Mouse (Mus musculus) small intestine, adult 2 months (tissue): ENCODE results near the gene Atf5. TPM values are rescaled to one million over a fixed set of nuclear protein-coding genes. Genes with fewer than 3 reads are reported as not detected.
A peak's percentile ranks its signal among the peaks of the same experiment; 100 is the strongest.

Experiments used
- H3K27ac ChIP-seq: fragments of 200-500 bp; 2 replicates; pipeline ENCODE4 v1.5.1; 2012; ENCODE audit warnings: low read depth, low read length, control low read depth, inconsistent platforms; ENCODE audit not compliant: insufficient read depth
- H3K27me3 ChIP-seq: fragments of 200-500 bp; 2 replicates; pipeline ENCODE4 v1.6.1; 2012; ENCODE audit warnings: mild to moderate bottlenecking, moderate library complexity, low read length, inconsistent platforms; ENCODE audit not compliant: control insufficient read depth, insufficient read depth
- H3K36me3 ChIP-seq: fragments of 200-500 bp; 2 replicates; pipeline ENCODE4 v1.6.1; 2012; ENCODE audit warnings: mild to moderate bottlenecking, low read length, control low read depth, inconsistent platforms; ENCODE audit not compliant: control insufficient read depth, insufficient read depth
- H3K4me1 ChIP-seq: fragments of 200-500 bp; 2 replicates; pipeline ENCODE4 v1.6.1; 2012; ENCODE audit warnings: low read length, inconsistent platforms, mixed read lengths; ENCODE audit not compliant: control insufficient read depth, insufficient read depth, insufficient read length
- H3K4me3 ChIP-seq: fragments of 200-500 bp; 2 replicates; pipeline ENCODE4 v1.5.1; 2012; ENCODE audit warnings: low read depth, mild to moderate bottlenecking, control low read depth, inconsistent platforms, low read length, moderate library complexity
- CTCF ChIP-seq: fragments of 200-500 bp; IDR thresholded peaks from 2 replicates; pipeline ENCODE4 v1.5.1; 2012; ENCODE audit warnings: low read depth, mild to moderate bottlenecking, control low read depth, inconsistent platforms, low read length, moderate library complexity, mixed read lengths; ENCODE audit not compliant: insufficient replicate concordance, insufficient read length; ENCODE audit errors: extremely low read depth
- POLR2A ChIP-seq: fragments of 200-500 bp; IDR thresholded peaks from 2 replicates; pipeline ENCODE4 v1.6.1; 2012; ENCODE audit warnings: low read depth, mild to moderate bottlenecking, control low read depth, inconsistent platforms, low read length, moderate library complexity
- WGBS: fragments of 180-500 bp; shearing (Covaris S2); methylation state at CpG from one replicate; pipeline ENCODE4 v1.1.7; 2018; 5-methylcytosine and 5-hydroxymethylcytosine counted together
- polyA plus RNA-seq: library from polyadenylated mRNA; depleted of rRNA; stranded (reverse); fragments of >200 nt; gene quantifications from 2 replicates; pipeline ENCODE4 v1.2.3, GENCODE M21; 2012

Atf5 gene
- polyA plus RNA-seq, 1 experiment = 102 TPM

GRCm38 (mm10) chr7:44828706-44829105 is 12.2 kb upstream of the Atf5 start:
- Histone ChIP-seq H3K27me3 (no peaks in the 10 kb centered on the region), H3K4me1 (no peaks in the 10 kb centered on the region; the same call in 1 of the 2 replicates), H3K4me3 (no peak overlapping the region), H3K36me3 (peaks cover 36% of the 10 kb centered on the region), H3K27ac (no peak overlapping the region)
- TF ChIP-seq POLR2A = no peak
- TF ChIP-seq CTCF = no peak
- WGBS = 80% methylated on average over 5 of the region's 5 CpGs

GRCm38 (mm10) chr7:44826771-44827170 is 10.3 kb upstream of the Atf5 start:
- no peak for TF ChIP-seq CTCF
- H3K4me1 ChIP-seq = no peaks in the 10 kb centered on the region; the same call in 1 of the 2 replicates
- no peak overlapping the region for H3K4me3 ChIP-seq
- H3K27me3 ChIP-seq = no peaks in the 10 kb centered on the region
- H3K27ac ChIP-seq = no peak overlapping the region
- WGBS = 73% methylated on average over 3 of the region's 3 CpGs
- H3K36me3 ChIP-seq = peaks cover 36% of the 10 kb centered on the region

- Histone ChIP-seq H3K27me3 (no peaks in the 10 kb centered on the region), H3K4me1 (peaks cover 7% of the 10 kb centered on the region; the same call in 1 of the 2 replicates), H3K36me3 (peaks cover 19% of the 10 kb centered on the region), H3K4me3 (no peak overlapping the region), H3K27ac (no peak overlapping the region)
- TF ChIP-seq CTCF (peak; percentile 48; the same call in 1 of the 2 replicates), POLR2A (no peak)
- WGBS = 6% methylated on average over 3 of the region's 3 CpGs
Observed at GRCm38 (mm10) chr7:44824872-44825271, 8.4 kb upstream of the Atf5 start.

GRCm38 (mm10) chr7:44823409-44823808 is 7.0 kb upstream of the Atf5 start:
- Histone ChIP-seq H3K27me3 (no peaks in the 10 kb centered on the region), H3K4me1 (peaks cover 8% of the 10 kb centered on the region; the same call in 1 of the 2 replicates), H3K4me3 (no peak overlapping the region), H3K36me3 (peaks cover 4% of the 10 kb centered on the region), H3K27ac (no peak overlapping the region)
- 22% methylated on average over 7 of the region's 7 CpGs for WGBS
- TF ChIP-seq CTCF (peak; percentile 14; the same call in 1 of the 2 replicates), POLR2A (no peak)

- WGBS = 73% methylated on average over 7 of the region's 7 CpGs
- Histone ChIP-seq H3K36me3 (no peaks in the 10 kb centered on the region), H3K4me1 (peaks cover 13% of the 10 kb centered on the region; the same call in 1 of the 2 replicates), H3K4me3 (no peak overlapping the region), H3K27me3 (no peaks in the 10 kb centered on the region), H3K27ac (no peak overlapping the region)
- peak; percentile 17; the same call in 1 of the 2 replicates for TF ChIP-seq CTCF
- TF ChIP-seq POLR2A = no peak
Observed at GRCm38 (mm10) chr7:44821666-44822448, 5.4 kb upstream of the Atf5 start.

- 38% methylated on average over 3 of the region's 3 CpGs for WGBS
- TF ChIP-seq POLR2A (no peak), CTCF (no peak)
- Histone ChIP-seq H3K27ac (no peak overlapping the region), H3K4me3 (no peak overlapping the region), H3K27me3 (no peaks in the 10 kb centered on the region), H3K36me3 (no peaks in the 10 kb centered on the region), H3K4me1 (peaks cover 13% of the 10 kb centered on the region; the same call in 1 of the 2 replicates)
Observed at GRCm38 (mm10) chr7:44820525-44820924, 4.1 kb upstream of the Atf5 start.

- H3K4me1 ChIP-seq = peaks cover 16% of the 10 kb centered on the region
- H3K4me3 ChIP-seq = no peak overlapping the region
- WGBS = 20% methylated on average over 5 of the region's 5 CpGs
- H3K36me3 ChIP-seq = no peaks in the 10 kb centered on the region
- TF ChIP-seq CTCF = no peak
- no peak for TF ChIP-seq POLR2A
- H3K27ac ChIP-seq = no peak overlapping the region
- H3K27me3 ChIP-seq = no peaks in the 10 kb centered on the region
Observed at GRCm38 (mm10) chr7:44819863-44820262, 3.4 kb upstream of the Atf5 start.
